Comparison of ENCODE assay signal across 25 mouse cellular contexts in genomic region chr9:69317527-69318115, GRCm38 (mm10).
"Had no signal": no experiment of that assay in that cellular context is flagged by ENCODE, and none has a peak within 500 bp of the region (broad histone marks: within the 10 kb centered on the region; RNA-seq: fewer than 3 reads in every experiment).

No protein-coding gene starts in this region.

- H3K4me3 ChIP-seq: heart, adult 2 months; heart, embryonic 13.5 days; heart, embryonic 15.5 days; hindbrain, embryonic 13.5 days; hindbrain, embryonic 15.5 days; kidney, embryonic 15.5 days; left cerebral cortex, adult 2 months; limb, embryonic 10.5 days; limb, embryonic 12.5 days; liver, embryonic 12.5 days had no signal

- DNase-seq: gastrocnemius, postnatal 14 days; gastrocnemius, postnatal 36 days; heart, adult 11 months; heart, adult 2 months; heart, postnatal 14 days; heart, postnatal 36 days; kidney, adult 11 months; kidney, adult 2 months; kidney, adult 9 months; kidney, postnatal 14 days; kidney, postnatal 36 days had no signal

- H3K36me3 ChIP-seq: heart, embryonic 13.5 days; heart, embryonic 15.5 days; hindbrain, embryonic 13.5 days; hindbrain, embryonic 15.5 days; kidney, embryonic 15.5 days; limb, embryonic 10.5 days; limb, embryonic 12.5 days; liver, embryonic 12.5 days had no signal

- H3K9ac ChIP-seq: heart, embryonic 13.5 days; heart, embryonic 15.5 days; hindbrain, embryonic 13.5 days; hindbrain, embryonic 15.5 days; kidney, embryonic 15.5 days; limb, embryonic 12.5 days; liver, embryonic 12.5 days; liver, embryonic 14.5 days had no signal

- H3K27ac ChIP-seq: heart, adult 2 months; heart, embryonic 13.5 days; heart, embryonic 15.5 days; hindbrain, embryonic 13.5 days; hindbrain, embryonic 15.5 days; hindbrain, postnatal 0 days; kidney, embryonic 15.5 days; kidney, postnatal 0 days; left cerebral cortex, adult 2 months; limb, embryonic 10.5 days; limb, embryonic 12.5 days; liver, embryonic 12.5 days; liver, embryonic 14.5 days had no signal

- ATAC-seq: hindbrain, postnatal 0 days; intestine, embryonic 16.5 days; liver, embryonic 12.5 days had no signal

- H3K9me3 ChIP-seq: heart, embryonic 13.5 days; heart, embryonic 15.5 days; hindbrain, embryonic 13.5 days; hindbrain, embryonic 15.5 days; kidney, embryonic 15.5 days; limb, embryonic 10.5 days; limb, embryonic 12.5 days; liver, embryonic 12.5 days had no signal

- H3K27me3 ChIP-seq: heart, embryonic 13.5 days; heart, embryonic 15.5 days; hindbrain, embryonic 13.5 days; hindbrain, embryonic 15.5 days; kidney, embryonic 15.5 days; liver, embryonic 12.5 days had no signal

- H3K4me2 ChIP-seq: heart, embryonic 11.5 days; heart, embryonic 13.5 days; heart, embryonic 15.5 days; hindbrain, embryonic 13.5 days; hindbrain, embryonic 15.5 days; kidney, embryonic 15.5 days; limb, embryonic 12.5 days; liver, embryonic 12.5 days had no signal
